Mouse (Mus musculus) embryonic facial prominence, embryonic 13.5 days (tissue): Measurements from ENCODE around the gene Ypel2. TPM values are rescaled to one million over a fixed set of nuclear protein-coding genes. Genes with fewer than 3 reads are reported as not detected.

Source experiments
- ATAC-seq: fragments of 200-750 bp; cut with Nextera tagmentation; 2 replicates; pipeline ENCODE4 v1.8.0; 2017; ENCODE audit warnings: low read depth; ENCODE audit not compliant: insufficient number of reproducible peaks, insufficient read depth, low FRiP score, low TSS enrichment
- H3K27ac ChIP-seq: fragments of 300-500 bp; sonication (generic); 2 replicates; pipeline ENCODE4 v1.5.1; 2015; ENCODE audit warnings: moderate library complexity, mild to moderate bottlenecking, inconsistent platforms
- H3K27me3 ChIP-seq: fragments of 300-500 bp; sonication (generic); 2 replicates; pipeline ENCODE4 v1.6.1; 2015; ENCODE audit warnings: mild to moderate bottlenecking, inconsistent platforms
- H3K36me3 ChIP-seq: fragments of 300-500 bp; sonication (generic); 2 replicates; pipeline ENCODE4 v1.6.1; 2015; ENCODE audit warnings: mild to moderate bottlenecking, inconsistent platforms
- H3K4me1 ChIP-seq: fragments of 300-500 bp; sonication (generic); 2 replicates; pipeline ENCODE4 v1.6.1; 2015; ENCODE audit warnings: inconsistent platforms
- H3K4me2 ChIP-seq: fragments of 300-500 bp; sonication (generic); 2 replicates; pipeline ENCODE4 v1.6.1; 2015; ENCODE audit warnings: moderate library complexity, mild to moderate bottlenecking, inconsistent platforms
- H3K4me3 ChIP-seq: fragments of 300-500 bp; sonication (generic); 2 replicates; pipeline ENCODE4 v1.5.1; 2015; ENCODE audit warnings: mild to moderate bottlenecking, inconsistent platforms
- H3K9ac ChIP-seq: fragments of 300-500 bp; sonication (generic); 2 replicates; pipeline ENCODE4 v1.6.1; 2015; ENCODE audit warnings: mild to moderate bottlenecking, inconsistent platforms
- H3K9me3 ChIP-seq: fragments of 300-500 bp; sonication (generic); 2 replicates; pipeline ENCODE4 v1.6.1; 2016; ENCODE audit warnings: inconsistent platforms
- WGBS: fragments of 180-500 bp; shearing (Covaris S2); methylation state at CpG from one replicate; pipeline ENCODE4 v1.1.7; 2015; ENCODE audit warnings: mixed read lengths; 5-methylcytosine and 5-hydroxymethylcytosine counted together
- polyA plus RNA-seq: library from polyadenylated mRNA; unstranded; fragments of >200 nt; fragmentation: Nextera tagmentation; extraction: Ambion mirVana; gene quantifications from 2 replicates; pipeline ENCODE4 v1.2.1, GENCODE M21; 2015

The Ypel2 gene
- polyA plus RNA-seq, 1 experiment from 2014 or later = 12.2 TPM

GRCm38 (mm10) chr11:86971057-86971753, 22.3 kb downstream of the Ypel2 start:
- H3K36me3 ChIP-seq = peaks cover 23% of the 10 kb centered on the region
- ATAC-seq = no peak
- H3K4me2 ChIP-seq = no peak overlapping the region
- peak overlapping the region; percentile 96 for H3K27ac ChIP-seq
- H3K9me3 ChIP-seq = no peaks in the 10 kb centered on the region
- H3K4me1 ChIP-seq = peaks cover 78% of the 10 kb centered on the region
- H3K9ac ChIP-seq = no peak overlapping the region
- no peak overlapping the region for H3K4me3 ChIP-seq
- 47% methylated on average over 7 of the region's 7 CpGs for WGBS
- H3K27me3 ChIP-seq = no peaks in the 10 kb centered on the region

- 0 out of 2 replicates have a peak overlapping the region, but pooled peaks have one; percentile 51 for H3K9ac ChIP-seq
- peaks cover 64% of the 10 kb centered on the region for H3K4me1 ChIP-seq
- peaks cover 28% of the 10 kb centered on the region for H3K36me3 ChIP-seq
- no peaks in the 10 kb centered on the region for H3K9me3 ChIP-seq
- peak; percentile 71 for ATAC-seq
- H3K27me3 ChIP-seq = no peaks in the 10 kb centered on the region
- peak overlapping the region; percentile 37 for H3K4me2 ChIP-seq
- WGBS = 20% methylated on average over 13 of the region's 13 CpGs
- no peak overlapping the region for H3K4me3 ChIP-seq
- peak overlapping the region; percentile 96 for H3K27ac ChIP-seq
Observed at GRCm38 (mm10) chr11:86969041-86969821, 24.3 kb downstream of the Ypel2 start.

GRCm38 (mm10) chr11:86967506-86967905, 26.0 kb downstream of the Ypel2 start:
- Histone ChIP-seq H3K4me1 (peaks cover 57% of the 10 kb centered on the region), H3K9ac (no peak overlapping the region), H3K36me3 (peaks cover 27% of the 10 kb centered on the region), H3K4me3 (no peak overlapping the region), H3K9me3 (no peaks in the 10 kb centered on the region), H3K27ac (peak overlapping the region; percentile 96; the same call in 1 of the 2 replicates), H3K4me2 (no peak overlapping the region), H3K27me3 (no peaks in the 10 kb centered on the region)
- WGBS = 93% methylated on average over 9 of the region's 9 CpGs
- no peak for ATAC-seq

- H3K4me2 ChIP-seq = no peak overlapping the region
- WGBS = 90% methylated on average over 3 of the region's 3 CpGs
- no peaks in the 10 kb centered on the region for H3K9me3 ChIP-seq
- H3K27ac ChIP-seq = no peak overlapping the region
- peaks cover 25% of the 10 kb centered on the region for H3K36me3 ChIP-seq
- H3K4me1 ChIP-seq = peaks cover 56% of the 10 kb centered on the region
- no peaks in the 10 kb centered on the region for H3K27me3 ChIP-seq
- H3K9ac ChIP-seq = no peak overlapping the region
- no peak for ATAC-seq
- no peak overlapping the region for H3K4me3 ChIP-seq
Observed at GRCm38 (mm10) chr11:86966696-86967095, 26.8 kb downstream of the Ypel2 start.

GRCm38 (mm10) chr11:86965079-86965478, 28.4 kb downstream of the Ypel2 start:
- Histone ChIP-seq H3K27me3 (no peaks in the 10 kb centered on the region), H3K36me3 (peaks cover 16% of the 10 kb centered on the region; the same call in 1 of the 2 replicates), H3K4me3 (no peak overlapping the region), H3K4me2 (no peak overlapping the region), H3K9me3 (no peaks in the 10 kb centered on the region), H3K27ac (no peak overlapping the region), H3K4me1 (peaks cover 60% of the 10 kb centered on the region), H3K9ac (no peak overlapping the region)
- no peak for ATAC-seq
- 90% methylated on average over 5 of the region's 5 CpGs for WGBS

- Histone ChIP-seq H3K4me3 (no peak overlapping the region), H3K9me3 (no peaks in the 10 kb centered on the region), H3K27me3 (no peaks in the 10 kb centered on the region), H3K36me3 (peaks cover 16% of the 10 kb centered on the region; the same call in 1 of the 2 replicates), H3K9ac (no peak overlapping the region), H3K4me1 (peaks cover 57% of the 10 kb centered on the region), H3K4me2 (no peak overlapping the region), H3K27ac (no peak overlapping the region)
- WGBS = 91% methylated on average over 10 of the region's 10 CpGs
- ATAC-seq = no peak
Observed at GRCm38 (mm10) chr11:86963698-86964097, 29.8 kb downstream of the Ypel2 start.

- 0 out of 2 replicates have a peak overlapping the region, but pooled peaks have one; percentile 44 for H3K27ac ChIP-seq
- H3K4me1 ChIP-seq = peaks cover 57% of the 10 kb centered on the region
- WGBS = 66% methylated on average over 1 of the region's 1 CpGs
Observed at GRCm38 (mm10) chr11:86963027-86963426, 30.5 kb downstream of the Ypel2 start.

GRCm38 (mm10) chr11:86962362-86962761, 31.1 kb downstream of the Ypel2 start:
- peaks cover 62% of the 10 kb centered on the region for H3K4me1 ChIP-seq
- no peaks in the 10 kb centered on the region for H3K27me3 ChIP-seq
- H3K9me3 ChIP-seq = no peaks in the 10 kb centered on the region
- H3K36me3 ChIP-seq = peaks cover 15% of the 10 kb centered on the region
- no peak for ATAC-seq
- H3K4me2 ChIP-seq = no peak overlapping the region
- no peak overlapping the region for H3K4me3 ChIP-seq
- no peak overlapping the region for H3K9ac ChIP-seq
- WGBS = 66% methylated on average over 2 of the region's 2 CpGs
- 0 out of 2 replicates have a peak overlapping the region, but pooled peaks have one; percentile 44 for H3K27ac ChIP-seq

More at GRCm38 (mm10) chr11:86963027-86963426, 30.5 kb downstream of the Ypel2 start:
- no peak overlapping the region for H3K4me2 ChIP-seq
- H3K4me3 ChIP-seq = no peak overlapping the region
- H3K27me3 ChIP-seq = no peaks in the 10 kb centered on the region
- H3K9me3 ChIP-seq = no peaks in the 10 kb centered on the region
- no peak for ATAC-seq
- peaks cover 16% of the 10 kb centered on the region for H3K36me3 ChIP-seq
- H3K9ac ChIP-seq = no peak overlapping the region

GRCm38 (mm10) chr11:86961510-86962303, 31.8 kb downstream of the Ypel2 start:
- Histone ChIP-seq H3K36me3 (peaks cover 14% of the 10 kb centered on the region), H3K9ac (no peak overlapping the region), H3K27ac (peak overlapping the region; percentile 44; the same call in 1 of the 2 replicates), H3K27me3 (no peaks in the 10 kb centered on the region), H3K4me3 (no peak overlapping the region), H3K9me3 (no peaks in the 10 kb centered on the region), H3K4me1 (peaks cover 63% of the 10 kb centered on the region), H3K4me2 (no peak overlapping the region)
- WGBS = 77% methylated on average over 11 of the region's 11 CpGs
- ATAC-seq = no peak

- H3K27ac ChIP-seq = peak overlapping the region; percentile 56; the same call in 1 of the 2 replicates
- H3K4me2 ChIP-seq = no peak overlapping the region
- H3K4me1 ChIP-seq = peaks cover 70% of the 10 kb centered on the region
- H3K9ac ChIP-seq = no peak overlapping the region
- ATAC-seq = no peak
- peaks cover 9% of the 10 kb centered on the region for H3K36me3 ChIP-seq
- no peaks in the 10 kb centered on the region for H3K9me3 ChIP-seq
- H3K4me3 ChIP-seq = no peak overlapping the region
- WGBS = 65% methylated on average over 2 of the region's 2 CpGs
- H3K27me3 ChIP-seq = no peaks in the 10 kb centered on the region
Observed at GRCm38 (mm10) chr11:86960331-86960730, 33.2 kb downstream of the Ypel2 start.
